ENCODE assay signal across 15 mouse cellular contexts in the genomic region with DNA sequence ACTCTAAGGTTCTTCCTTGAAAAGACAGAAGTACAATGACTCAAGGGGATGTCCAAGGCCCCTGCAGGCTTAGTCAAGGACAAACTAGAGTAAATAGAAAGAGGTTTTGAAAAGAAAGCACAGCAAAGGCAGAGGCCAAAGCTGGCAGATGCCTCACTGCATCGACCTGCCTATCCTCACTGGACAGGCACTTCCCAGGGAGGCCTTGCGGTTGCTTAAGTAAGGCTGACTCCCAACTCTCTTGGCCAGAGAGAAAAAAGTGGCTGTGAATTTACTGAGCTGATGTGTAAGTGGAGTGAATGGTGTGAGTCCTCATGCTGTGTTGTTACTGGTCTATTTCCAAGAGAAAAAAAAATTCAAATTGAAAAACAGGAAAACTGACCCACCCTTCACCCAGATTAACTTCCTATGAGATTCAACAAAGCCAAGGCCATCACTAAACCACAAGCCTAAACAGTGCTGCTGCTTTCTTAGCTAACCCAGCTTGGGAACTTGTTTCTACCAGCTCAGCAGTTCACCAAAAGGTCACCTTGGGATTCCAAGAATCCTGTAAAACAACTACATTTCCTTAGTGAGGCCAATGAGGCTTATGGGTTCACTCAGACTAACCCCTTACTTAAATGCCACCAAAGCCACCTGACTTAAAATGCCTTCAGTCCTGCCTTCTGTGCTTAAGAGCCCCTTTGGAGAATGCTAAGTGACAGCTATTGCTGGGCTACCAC. TPM values are rescaled to one million over a fixed set of nuclear protein-coding genes. Genes with fewer than 3 reads are reported as not detected.
DNase-seq lines count a peak whose midpoint lies in the region; ATAC-seq and TF ChIP-seq lines count a peak whose summit lies in the region.
"Had no signal": no experiment of that assay in that cellular context is flagged by ENCODE, and none has a peak within 500 bp of the region (broad histone marks: within the 10 kb centered on the region; RNA-seq: fewer than 3 reads in every experiment).

No protein-coding gene starts in this region.

- no peaks in the 10 kb centered on the region for H3K4me1 ChIP-seq in limb, embryonic 15.5 days
- no peaks in the 10 kb centered on the region for H3K4me1 ChIP-seq in limb, embryonic 10.5 days
- no peaks in the 10 kb centered on the region for H3K4me1 ChIP-seq in ES-E14 (ENCODE audit: control insufficient read depth in 2 of 2, insufficient read depth in 2 of 2, low read length in 2 of 2, poor library complexity in 1 of 2)
- no peaks in the 10 kb centered on the region for H3K4me1 ChIP-seq in intestine, postnatal 0 days (replicated peaks; ENCODE audit: control insufficient read depth, insufficient read depth, low read length)
- H3K4me1 ChIP-seq: midbrain, embryonic 10.5 days had no signal

- H3K27me3 ChIP-seq in limb, embryonic 15.5 days: no peaks in the 10 kb centered on the region
- no peaks in the 10 kb centered on the region for H3K27me3 ChIP-seq in limb, embryonic 10.5 days (ENCODE audit: low read depth, poor library complexity, severe bottlenecking)
- no peaks in the 10 kb centered on the region for H3K27me3 ChIP-seq in intestine, postnatal 0 days (replicated peaks; ENCODE audit: control insufficient read depth, insufficient read depth, low read length)

- no peak overlapping the region for H3K4me3 ChIP-seq in limb, embryonic 15.5 days
- no peak overlapping the region for H3K4me3 ChIP-seq in limb, embryonic 10.5 days
- H3K4me3 ChIP-seq in ES-E14 (ENCODE audit: insufficient read depth in 1 of 2, low read depth in 1 of 2, low read length in 2 of 2, poor library complexity in 1 of 2, severe bottlenecking in 1 of 2): no peak overlapping the region
- H3K4me3 ChIP-seq in intestine, postnatal 0 days (ENCODE audit: low read depth, low read length): no peak overlapping the region
- H3K4me3 ChIP-seq: erythroblast, embryonic 14.5 days; midbrain, embryonic 10.5 days had no signal

- no peak overlapping the region for H3K4me2 ChIP-seq in limb, embryonic 15.5 days
- no peak overlapping the region for H3K4me2 ChIP-seq in intestine, postnatal 0 days (replicated peaks; ENCODE audit: low read depth)

- DNase-seq in heart, adult 11 months: peak; percentile 90
- no peak for DNase-seq in heart, postnatal 36 days
- DNase-seq in limb, embryonic 10.5 days (ENCODE audit: low spot score): no peak
- DNase-seq in ES-E14 (ENCODE audit: low read depth, low spot score): no peak
- peak; percentile 61 for DNase-seq in fibroblast of lung, adult 2 months (ENCODE audit: low read depth)
- DNase-seq: cerebellum, postnatal 14 days; layer of hippocampus, postnatal 36 days; lung, postnatal 36 days; thymus, adult 2 months had no signal

- WGBS in limb, embryonic 15.5 days: 78% methylated on average over 2 of the region's 2 CpGs
- 94% methylated on average over 2 of the region's 2 CpGs for WGBS in limb, embryonic 10.5 days
- WGBS in intestine, postnatal 0 days: 81% methylated on average over 2 of the region's 2 CpGs

- H3K36me3 ChIP-seq in limb, embryonic 15.5 days: peaks cover 19% of the 10 kb centered on the region
- 0 out of 2 replicates have a peak, but pooled peaks cover 2% of the 10 kb centered on the region for H3K36me3 ChIP-seq in limb, embryonic 10.5 days
- no peaks in the 10 kb centered on the region for H3K36me3 ChIP-seq in ES-E14 (ENCODE audit: control insufficient read depth, insufficient read depth, low read length, poor library complexity, severe bottlenecking)
- H3K36me3 ChIP-seq in intestine, postnatal 0 days (ENCODE audit: control insufficient read depth, insufficient read depth): peaks cover 17% of the 10 kb centered on the region; the same call in 1 of the 2 replicates

- no peak for TF ChIP-seq CTCF in intestine, postnatal 0 days (IDR thresholded peaks at IDR 0.05; ENCODE audit: low read depth)

- H3K27ac ChIP-seq in limb, embryonic 15.5 days: peak overlapping the region; percentile 17; the same call in 1 of the 2 replicates
- H3K27ac ChIP-seq in limb, embryonic 10.5 days: no peak overlapping the region
- H3K27ac ChIP-seq in ES-E14 (ENCODE audit: insufficient read depth, low read depth, low read length, poor library complexity, severe bottlenecking): no peak overlapping the region
- H3K27ac ChIP-seq in intestine, postnatal 0 days (ENCODE audit: low read depth, low read length): no peak overlapping the region
- H3K27ac ChIP-seq: midbrain, embryonic 10.5 days had no signal

- intact Hi-C loops in heart, postnatal 36 days (cut with DNase I): no loop called here

- H3K9me3 ChIP-seq in limb, embryonic 15.5 days: no peaks in the 10 kb centered on the region
- H3K9me3 ChIP-seq in limb, embryonic 10.5 days (replicated peaks): no peaks in the 10 kb centered on the region
- no peaks in the 10 kb centered on the region for H3K9me3 ChIP-seq in ES-E14 (ENCODE audit: control insufficient read depth, insufficient read depth, low read depth, low read length)
- no peaks in the 10 kb centered on the region for H3K9me3 ChIP-seq in intestine, postnatal 0 days (ENCODE audit: control insufficient read depth)
- H3K9me3 ChIP-seq: midbrain, embryonic 10.5 days had no signal

- no peak for ATAC-seq in limb, embryonic 15.5 days (ENCODE audit: insufficient number of reproducible peaks, low FRiP score, low TSS enrichment, low read depth)
- ATAC-seq in intestine, postnatal 0 days: no peak
- ATAC-seq: forebrain, embryonic 16.5 days had no signal

- in situ Hi-C loops in ES-E14 (cut with MboI; ENCODE audit: low sequenced_read_pairs in 2 of 2, unreplicated experiment in 2 of 2): no loop called here

- no peak overlapping the region for H3K9ac ChIP-seq in limb, embryonic 15.5 days
- H3K9ac ChIP-seq in ES-E14 (ENCODE audit: insufficient read depth, low read depth, low read length, poor library complexity, severe bottlenecking): no peak overlapping the region
- no peak overlapping the region for H3K9ac ChIP-seq in intestine, postnatal 0 days (ENCODE audit: low read depth, low read length)

TF ChIP-seq in ES-E14, 5 proteins besides CTCF, POLR2A, EP300 and RAD21:
- TF ChIP-seq MAFK (IDR thresholded peaks at IDR 0.05; ENCODE audit: insufficient read depth, low read depth, low read length): 0 out of 2 replicates have a peak, but pooled peaks have one; percentile 28
- TF ChIP-seq HCFC1 (IDR thresholded peaks at IDR 0.05; ENCODE audit: borderline replicate concordance, insufficient read depth, low read length): no peak

RNA-seq across cellular contexts. Expression of gene Gm12216, which starts 12.9 kb away (rescaled TPM):
- 1 to 10 TPM; 1.6 TPM for total RNA-seq in heart, postnatal 36 days (2021)
- polyA plus RNA-seq in limb, embryonic 15.5 days (2015; fragmentation: Nextera tagmentation; extraction: Ambion mirVana): 0.37 TPM in 2 replicates
- 0.41 TPM in 1 of 2 replicates, not detected in the other for polyA plus RNA-seq in limb, embryonic 10.5 days (2016; fragmentation: Nextera tagmentation; extraction: Ambion mirVana)
- 0.27 TPM in 1 of 2 replicates, not detected in the other for total RNA-seq in ES-E14 (2012; rRNA removed)
- 6.5 and 8.0 TPM in 2 replicates for polyA plus RNA-seq in intestine, postnatal 0 days (2015; fragmentation: Nextera tagmentation; extraction: Ambion mirVana)
- polyA plus RNA-seq: erythroblast, embryonic 14.5 days; limb, embryonic 11.5 days had no signal

RNA-seq across cellular contexts. Expression of gene Slc22a5, which starts 19.5 kb away (rescaled TPM):
- total RNA-seq in heart, postnatal 36 days (2021): 10 to 100 TPM; 28.4 to 30.4 TPM
- polyA plus RNA-seq in limb, embryonic 15.5 days (2015; fragmentation: Nextera tagmentation; extraction: Ambion mirVana): 7.6 and 8.2 TPM in 2 replicates
- polyA plus RNA-seq in limb, embryonic 10.5 days (2016; fragmentation: Nextera tagmentation; extraction: Ambion mirVana): 4.8 and 4.9 TPM in 2 replicates
- 8.2 and 9.0 TPM in 2 replicates for total RNA-seq in ES-E14 (2012; rRNA removed)
- 40.5 and 40.8 TPM in 2 replicates for polyA plus RNA-seq in intestine, postnatal 0 days (2015; fragmentation: Nextera tagmentation; extraction: Ambion mirVana)
- polyA plus RNA-seq: erythroblast, embryonic 14.5 days had no signal

Comparison
In these comparisons a context has a peak if more than half of its experiments do, and no peak if none do; other contexts are left out.
1. DNase-seq: peak in heart, adult 11 months (single experiment) and fibroblast of lung, adult 2 months (single experiment); none in heart, postnatal 36 days (0 of 2), limb, embryonic 10.5 days (single experiment) and ES-E14 (single experiment).